Mouse (Mus musculus) c-Kit-positive CD71-positive TER-119-negative erythroid progenitor cells, embryonic 14.5 days (primary cell): ENCODE measurements around the gene Podxl.
A peak's percentile ranks its signal among the peaks of the same experiment; 100 is the strongest.
"Not testable (repeated sequence)": the region's sequence is repeated elsewhere in the genome, so short reads cannot be mapped to it uniquely, and the experiment has no call there.

Experiments
- DNase-seq: peaks from one replicate; pipeline ENCODE4 v3.0.0-alpha.2; 2013; ENCODE audit warnings: low read depth

Gene Podxl

GRCm38 (mm10) chr6:31567200-31567599 lies 3.4 kb upstream of the Podxl start:
- no peak for DNase-seq

DNA sequence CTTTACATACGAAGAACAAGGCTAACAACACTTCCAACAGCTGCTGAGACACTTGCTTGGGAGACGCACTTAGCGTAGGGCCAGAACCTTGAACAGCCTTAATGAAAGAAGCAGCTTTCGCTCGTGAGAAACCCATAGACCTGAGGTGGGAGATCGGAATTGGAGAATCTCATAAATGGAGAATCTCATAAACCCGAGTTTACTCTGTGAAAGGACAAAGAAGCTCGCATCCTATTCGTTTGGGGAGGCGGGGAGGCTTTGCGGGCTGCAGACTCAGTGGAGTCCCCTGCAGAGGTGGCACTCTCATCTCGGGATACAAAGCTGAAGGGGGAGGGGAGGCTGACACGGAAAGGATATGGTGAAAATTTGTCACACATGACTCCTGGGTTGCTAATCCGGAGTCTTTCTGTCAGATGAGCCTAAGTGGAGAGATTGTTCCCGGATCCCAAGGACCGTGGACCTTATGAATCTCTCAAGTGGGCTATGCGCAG lies 1.2 kb upstream of the Podxl start:
- DNase-seq = no peak

GRCm38 (mm10) chr6:31564182-31564531 lies 376 bp upstream of the Podxl start:
- DNase-seq = no peak

GRCm38 (mm10) chr6:31562371-31563080 lies 1.3 kb downstream of the Podxl start:
- no peak for DNase-seq

GRCm38 (mm10) chr6:31561948-31562347 lies 1.8 kb downstream of the Podxl start:
- DNase-seq = not testable (repeated sequence)

DNA sequence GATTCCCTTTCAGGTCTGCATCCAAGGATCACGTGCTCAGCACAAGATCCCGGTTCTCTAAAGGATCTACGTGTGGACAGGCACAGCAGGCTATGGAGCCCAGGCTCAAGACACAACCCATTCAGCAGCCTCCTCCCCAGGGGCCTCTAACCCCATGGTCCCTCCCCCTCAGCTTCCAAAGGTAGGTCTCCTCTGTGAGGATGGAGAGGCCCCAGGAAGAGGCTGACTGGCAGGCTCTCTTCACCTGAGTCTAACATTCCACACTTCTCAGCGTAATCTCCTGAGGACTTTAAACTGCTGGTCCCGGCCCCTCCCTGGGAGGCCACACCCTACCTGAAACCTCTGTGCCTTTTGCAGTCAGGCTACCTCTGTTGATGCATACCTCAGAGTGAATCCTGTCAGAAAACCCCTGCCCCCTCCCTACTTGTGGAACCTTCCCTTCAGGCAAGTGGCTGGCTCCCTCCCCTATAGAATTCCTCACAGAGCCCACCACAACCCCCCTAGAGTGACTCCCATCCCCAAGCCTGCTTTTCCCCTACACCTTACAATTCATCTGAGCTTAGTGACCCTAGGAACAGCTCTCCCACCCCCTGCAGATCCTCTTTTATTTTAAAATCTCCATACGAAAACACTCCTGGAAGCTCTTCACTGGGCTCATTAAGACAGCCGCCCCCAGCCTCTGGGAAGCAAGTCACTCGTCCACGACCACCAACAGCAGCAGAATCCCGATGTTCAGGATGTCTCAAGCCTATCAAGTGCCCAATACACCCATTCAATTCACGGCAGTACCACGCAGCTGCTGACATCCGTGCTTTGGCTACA lies 3.4 kb downstream of the Podxl start:
- no peak for DNase-seq

GRCm38 (mm10) chr6:31556460-31557100 lies 7.2 kb downstream of the Podxl start:
- no peak for DNase-seq

DNA sequence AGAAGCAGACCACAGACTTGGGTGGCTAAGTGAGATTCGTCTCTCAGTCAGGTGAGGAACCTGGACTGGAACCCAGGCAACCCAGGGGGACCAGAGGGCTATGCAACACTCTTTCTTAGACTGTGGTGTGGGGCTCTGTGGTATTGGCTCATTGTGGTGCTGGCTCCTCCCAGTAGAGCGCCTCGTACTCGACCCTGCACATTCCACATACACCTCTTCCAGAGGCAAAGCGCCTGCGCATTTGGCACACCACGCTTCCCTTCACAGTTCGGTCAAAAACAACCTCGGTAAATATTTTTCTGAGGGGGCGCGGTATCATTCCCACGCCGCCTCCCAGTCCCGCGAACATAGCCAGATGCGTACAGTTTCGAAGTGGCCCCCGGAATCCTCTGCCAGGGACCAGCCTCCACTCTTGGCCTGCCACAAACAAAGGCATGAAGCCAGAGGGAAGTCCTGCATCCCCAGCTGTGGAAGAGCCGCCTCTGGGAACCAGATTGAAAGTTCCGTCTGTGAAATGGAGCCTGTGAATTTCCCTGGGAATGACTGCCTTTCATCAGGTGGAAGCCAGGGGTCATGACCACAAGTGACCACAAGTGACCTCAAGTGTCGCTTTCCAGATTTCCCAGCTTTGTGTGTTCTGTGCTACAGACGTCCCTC lies 12.8 kb downstream of the Podxl start:
- DNase-seq = no peak

DNA sequence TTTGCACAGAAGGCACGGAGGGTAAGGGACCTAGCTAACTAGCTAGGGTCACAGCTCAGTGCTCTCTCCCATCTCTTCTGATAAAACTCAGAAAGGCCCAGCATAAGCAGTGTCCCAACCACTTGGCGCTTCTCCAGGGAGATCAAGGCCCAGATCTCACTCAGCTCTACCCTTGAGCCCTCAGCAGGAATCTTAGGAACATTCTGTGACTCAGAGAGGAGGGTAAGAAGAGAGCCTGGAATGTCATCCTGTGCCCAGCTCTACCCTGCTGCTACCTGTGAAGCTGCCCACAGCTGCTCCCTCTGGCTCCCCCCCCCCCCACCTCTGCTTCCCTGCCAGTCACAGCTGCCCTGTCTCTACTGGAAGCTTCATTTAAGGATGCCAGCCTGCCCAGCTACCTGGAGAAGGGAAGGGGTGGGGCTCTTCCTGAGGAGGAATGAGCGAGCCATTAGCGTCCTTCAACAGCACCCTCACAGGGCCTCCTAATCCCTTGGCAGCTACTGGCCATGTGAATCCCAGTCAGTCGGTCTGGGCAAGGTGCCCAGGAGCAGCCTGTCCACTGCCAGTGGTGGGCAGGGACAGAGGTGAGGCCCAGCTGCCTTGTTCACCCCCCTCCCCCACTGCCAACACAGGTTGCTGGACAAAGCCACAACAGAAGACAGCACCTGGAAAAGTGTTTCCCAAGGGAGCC lies 14.3 kb downstream of the Podxl start:
- no peak for DNase-seq

DNA sequence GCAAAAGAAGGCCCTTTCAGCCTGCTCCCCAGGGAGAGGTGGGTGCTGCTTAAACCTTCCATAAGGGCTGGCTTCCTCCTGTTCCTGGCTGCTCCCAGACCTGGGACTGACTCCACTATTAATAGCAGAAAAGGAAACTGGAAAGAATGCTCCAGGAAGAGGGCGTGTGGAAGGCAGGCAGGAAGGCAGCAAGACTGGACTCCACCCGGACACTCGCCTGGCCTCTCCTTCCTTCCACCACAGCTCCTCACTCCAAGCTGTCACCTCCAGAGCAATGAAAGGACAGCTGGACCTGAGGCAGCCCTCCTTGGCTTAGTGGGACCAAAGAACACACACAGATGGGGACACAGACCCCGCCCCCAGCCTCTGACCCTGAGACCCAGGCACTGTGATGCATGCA lies 19.5 kb downstream of the Podxl start:
- DNase-seq = no peak

DNA sequence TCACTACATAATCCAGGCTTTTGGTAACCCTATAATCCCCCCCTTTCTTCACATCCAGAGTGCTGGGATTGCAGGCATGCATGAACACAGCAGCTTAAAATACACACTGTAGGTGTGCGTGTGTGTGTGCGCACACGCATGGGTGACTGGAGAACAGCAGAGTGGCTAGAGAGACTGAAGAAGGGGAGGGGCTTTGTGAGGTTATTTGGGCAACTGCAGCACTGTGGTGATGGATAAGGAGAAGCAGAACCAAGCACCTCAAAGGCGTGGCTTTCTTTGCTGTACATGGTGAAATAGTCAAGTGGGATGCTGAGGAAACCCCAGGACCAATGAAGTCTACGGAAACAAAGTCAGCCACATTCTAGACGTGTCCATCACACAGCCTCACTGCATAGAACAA lies 23.8 kb downstream of the Podxl start:
- DNase-seq = no peak

DNA sequence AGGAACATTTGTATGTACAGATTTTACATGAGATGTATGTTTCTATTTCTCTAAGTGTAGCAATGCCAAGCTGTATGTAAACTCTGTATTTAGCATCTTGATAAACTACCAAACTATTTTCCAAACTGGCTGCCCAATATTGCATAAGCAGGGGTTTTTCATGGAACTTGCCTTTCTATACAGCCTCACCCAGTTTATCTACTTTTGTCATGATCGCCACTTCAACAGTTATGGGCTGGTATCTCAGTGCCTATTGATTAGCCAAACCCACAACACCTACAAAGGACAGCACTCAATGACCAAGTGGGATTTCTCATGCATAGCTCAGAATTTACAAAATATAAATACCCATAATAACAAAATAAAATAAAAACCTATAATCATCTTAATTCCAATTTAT lies 25.7 kb downstream of the Podxl start:
- peak; percentile 53 for DNase-seq

- DNase-seq = no peak
Measured at GRCm38 (mm10) chr6:31537193-31537592, 26.6 kb downstream of the Podxl start.

DNA sequence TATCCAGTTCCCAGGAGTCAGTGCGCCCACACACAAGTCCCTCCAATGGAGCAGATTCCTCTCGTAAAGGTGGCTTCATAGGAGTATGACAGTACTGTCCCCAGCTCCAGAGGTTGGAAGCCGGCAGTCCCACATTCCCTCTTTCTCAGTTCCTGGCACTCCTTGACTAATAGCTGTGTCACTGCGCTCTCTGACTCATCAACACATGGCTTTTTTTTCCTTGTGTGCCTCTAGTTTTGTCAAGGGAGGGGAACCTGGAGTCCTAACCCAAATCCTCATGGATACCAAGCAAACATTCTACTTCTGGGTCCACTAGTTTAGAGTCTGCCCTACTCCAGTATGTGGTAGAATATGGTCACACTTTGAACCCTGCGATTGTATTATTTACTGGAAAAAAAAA lies 29.1 kb downstream of the Podxl start:
- no peak for DNase-seq

DNA sequence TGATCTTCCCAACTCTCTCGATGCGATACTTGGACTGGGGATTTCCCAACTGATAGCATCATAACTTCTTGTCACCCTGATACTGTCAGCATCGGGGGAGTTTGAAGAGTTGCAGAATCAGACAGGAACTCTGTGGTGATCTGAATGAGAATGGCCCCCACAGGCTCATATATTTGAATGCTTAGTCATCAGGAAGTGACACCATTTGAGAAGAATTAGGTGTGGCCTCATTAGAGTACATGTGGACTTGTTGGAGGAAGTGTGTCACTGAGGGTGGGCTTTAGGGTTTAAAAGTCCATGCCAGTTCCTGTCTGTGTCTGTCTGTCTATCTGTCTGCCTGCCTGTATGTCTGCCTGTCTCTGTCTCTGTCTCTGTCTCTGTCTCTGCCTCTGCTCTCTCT lies 31.9 kb downstream of the Podxl start:
- DNase-seq = no peak

GRCm38 (mm10) chr6:31528339-31528738 lies 35.4 kb downstream of the Podxl start:
- DNase-seq = no peak

GRCm38 (mm10) chr6:31527897-31528296 lies 35.9 kb downstream of the Podxl start:
- DNase-seq = peak; percentile 71

- no peak for DNase-seq
Measured at GRCm38 (mm10) chr6:31526929-31527328, 36.9 kb downstream of the Podxl start.

DNA sequence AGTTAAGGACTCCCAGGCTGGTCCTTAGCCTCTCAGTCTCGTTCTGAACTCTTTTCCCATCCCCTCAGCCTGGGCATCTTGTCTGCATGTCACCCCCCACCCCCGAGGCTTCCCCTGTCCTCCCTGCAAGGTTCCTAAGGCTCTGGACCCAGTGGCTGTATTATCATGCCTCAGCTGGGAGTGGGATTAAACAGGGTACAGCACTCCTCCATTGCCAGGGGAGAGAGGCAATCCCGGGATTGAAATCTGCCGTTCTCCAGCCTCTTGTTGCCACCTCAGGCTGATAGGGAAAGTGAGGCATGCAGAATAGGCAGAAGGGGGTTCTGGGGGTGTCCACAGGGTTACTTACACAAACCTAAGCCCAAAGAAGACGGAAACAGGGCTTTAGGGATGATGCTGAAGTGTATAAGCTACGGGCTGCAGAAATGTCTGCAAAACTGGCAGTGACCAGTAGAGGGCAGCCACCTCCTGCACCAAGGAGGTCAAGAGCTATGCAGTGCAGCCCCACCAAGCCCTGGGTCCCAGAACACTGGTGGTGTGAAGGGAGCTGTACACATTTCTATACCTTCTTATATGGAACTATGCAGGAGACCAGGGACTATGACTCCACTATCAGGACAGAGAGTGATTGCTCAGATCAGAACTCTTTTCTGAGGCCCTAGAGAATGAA lies 38.4 kb downstream of the Podxl start:
- DNase-seq = peak; percentile 53

DNA sequence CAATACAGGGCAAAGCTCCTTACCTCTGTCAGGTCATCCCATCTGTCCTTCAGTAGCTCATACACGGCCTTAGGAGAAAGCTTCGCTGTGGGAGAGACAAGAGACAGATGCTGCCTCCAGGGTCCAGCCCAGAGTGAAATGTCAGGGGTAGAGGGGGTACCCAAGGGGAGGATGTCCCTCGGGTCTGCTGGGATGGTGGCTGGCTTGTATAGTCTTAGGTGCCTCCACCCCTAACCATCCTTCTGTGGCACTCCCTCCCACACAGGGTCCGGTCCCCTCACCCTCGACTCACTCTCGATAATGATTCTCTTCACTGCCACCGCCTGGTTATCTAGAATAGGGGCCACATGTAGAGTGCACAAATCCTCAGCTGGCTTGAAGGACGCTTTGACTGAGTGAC lies 39.1 kb downstream of the Podxl start:
- no peak for DNase-seq

- no peak for DNase-seq
Measured at GRCm38 (mm10) chr6:31524121-31524520, 39.7 kb downstream of the Podxl start.
